Mouse (Mus musculus): ENCODE results near the gene Mllt10. TPM values are rescaled to one million over a fixed set of nuclear protein-coding genes. Genes with fewer than 3 reads are reported as not detected.

Gene Mllt10
- polyA plus RNA-seq, 1 experiment from 2014 or later: 56.0 TPM

DNA sequence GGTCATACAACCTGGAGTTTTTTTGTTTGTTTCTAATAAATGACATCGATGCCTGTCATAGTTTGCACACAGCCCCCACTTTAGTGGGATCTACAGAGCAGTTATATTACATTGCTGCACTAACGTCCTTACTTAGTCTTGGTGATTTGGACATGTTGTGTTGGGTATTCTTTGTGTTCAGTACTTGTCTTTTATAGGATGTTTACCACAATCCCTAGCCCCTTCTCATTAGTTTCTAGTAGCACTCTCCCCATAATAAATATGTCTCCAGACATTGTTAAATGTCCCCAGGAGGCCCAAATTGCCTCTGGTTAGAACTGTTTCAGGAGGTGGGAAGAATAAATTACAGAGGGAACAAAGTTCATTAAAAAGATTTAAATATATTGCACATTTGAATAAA is 110.5 kb downstream of the Mllt10 start:
- no peaks in the 10 kb centered on the region for H3K9me3 ChIP-seq (ENCODE audit: control insufficient read depth, low read length)
- H3K4me3 ChIP-seq (replicated peaks; ENCODE audit: low read length): no peak overlapping the region
- H3K9ac ChIP-seq (replicated peaks; ENCODE audit: low read depth, low read length): no peak overlapping the region
- no peak overlapping the region for H3K4me2 ChIP-seq (ENCODE audit: low read length)
- H3K36me3 ChIP-seq (ENCODE audit: control insufficient read depth, insufficient read depth): no peaks in the 10 kb centered on the region
- no peaks in the 10 kb centered on the region for H3K27me3 ChIP-seq (replicated peaks; ENCODE audit: control insufficient read depth, insufficient read depth, low read length)
- 51% methylated on average over 2 of the region's 2 CpGs for WGBS
- ATAC-seq: no peak
- no peak overlapping the region for H3K27ac ChIP-seq (ENCODE audit: low read length)
- peaks cover 6% of the 10 kb centered on the region; the same call in 1 of the 2 replicates for H3K4me1 ChIP-seq (replicated peaks; ENCODE audit: control insufficient read depth, insufficient read depth, low read length)

DNA sequence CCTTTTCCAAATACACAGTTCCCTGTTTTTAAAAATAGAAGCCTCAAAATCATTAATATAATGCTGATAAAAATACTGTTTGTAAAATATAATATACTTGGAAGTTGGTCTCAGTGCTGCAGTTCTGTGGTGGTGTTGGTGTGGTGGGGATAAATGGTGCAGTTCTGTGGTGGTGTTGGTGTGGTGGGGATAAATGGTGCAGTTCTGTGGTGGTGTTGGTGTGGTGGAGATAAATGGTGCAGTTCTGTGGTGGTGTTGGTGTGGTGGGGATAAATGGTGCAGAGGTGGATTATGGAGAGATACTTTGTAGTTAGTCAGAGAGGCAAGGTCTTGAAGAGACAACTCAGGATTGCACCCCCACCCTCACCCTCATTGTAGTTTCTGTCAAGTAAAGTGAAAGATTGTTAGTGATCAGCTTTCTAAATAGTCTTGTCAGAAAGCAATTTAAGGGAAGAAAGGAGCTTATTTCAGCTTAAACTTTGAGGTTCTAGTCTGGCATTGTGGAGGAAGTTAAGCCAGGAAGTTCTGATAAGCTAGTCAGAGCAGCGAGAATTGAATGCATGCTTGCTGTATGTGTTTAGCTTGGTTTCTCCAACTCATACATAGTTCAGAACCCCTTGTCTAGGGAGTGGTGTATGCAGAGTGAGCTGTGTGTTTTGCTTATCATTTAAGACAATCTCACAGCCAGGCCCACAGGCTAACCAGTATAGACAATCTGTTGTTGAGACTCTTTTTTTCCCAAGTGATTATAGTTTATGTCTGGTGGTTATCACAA is 114.3 kb downstream of the Mllt10 start:
- Histone ChIP-seq H3K4me1 (replicated peaks; ENCODE audit: control insufficient read depth, insufficient read depth, low read length) (no peaks in the 10 kb centered on the region), H3K9ac (replicated peaks; ENCODE audit: low read depth, low read length) (no peak overlapping the region), H3K9me3 (ENCODE audit: control insufficient read depth, low read length) (no peaks in the 10 kb centered on the region), H3K36me3 (ENCODE audit: control insufficient read depth, insufficient read depth) (no peaks in the 10 kb centered on the region), H3K27me3 (replicated peaks; ENCODE audit: control insufficient read depth, insufficient read depth, low read length) (no peaks in the 10 kb centered on the region), H3K4me3 (replicated peaks; ENCODE audit: low read length) (no peak overlapping the region), H3K4me2 (ENCODE audit: low read length) (no peak overlapping the region), H3K27ac (ENCODE audit: low read length) (no peak overlapping the region)
- no peak for ATAC-seq
- 58% methylated on average over 1 of the region's 1 CpGs for WGBS

- Histone ChIP-seq H3K4me2 (ENCODE audit: low read length) (no peak overlapping the region), H3K4me3 (replicated peaks; ENCODE audit: low read length) (no peak overlapping the region), H3K9ac (replicated peaks; ENCODE audit: low read depth, low read length) (no peak overlapping the region), H3K36me3 (ENCODE audit: control insufficient read depth, insufficient read depth) (no peaks in the 10 kb centered on the region), H3K27ac (ENCODE audit: low read length) (no peak overlapping the region), H3K27me3 (replicated peaks; ENCODE audit: control insufficient read depth, insufficient read depth, low read length) (no peaks in the 10 kb centered on the region), H3K9me3 (ENCODE audit: control insufficient read depth, low read length) (no peaks in the 10 kb centered on the region), H3K4me1 (replicated peaks; ENCODE audit: control insufficient read depth, insufficient read depth, low read length) (no peaks in the 10 kb centered on the region)
- 44% methylated on average over 1 of the region's 1 CpGs for WGBS
- ATAC-seq: no peak
These were observed 120.2 kb downstream of the Mllt10 start for GRCm38 (mm10) chr2:18175234-18175633.

DNA sequence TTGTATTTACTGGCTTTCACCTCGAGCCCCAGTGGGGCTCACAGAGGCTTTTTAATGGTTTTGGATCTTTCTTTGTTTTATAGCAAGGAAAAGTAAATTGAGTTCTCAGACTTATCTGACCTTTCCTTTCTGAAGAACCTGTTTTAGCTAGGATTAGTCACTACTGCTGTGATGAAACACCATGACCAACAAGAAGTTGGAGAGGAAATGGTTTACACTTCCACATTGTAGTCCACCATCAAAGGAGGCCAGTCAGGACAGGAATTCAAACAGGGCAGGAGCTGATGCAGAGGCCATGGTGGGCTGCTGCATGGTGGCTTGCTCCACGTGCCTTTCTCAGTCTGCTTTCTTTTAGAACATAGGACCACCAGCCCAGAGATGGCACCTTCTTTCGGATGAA is 121.2 kb downstream of the Mllt10 start:
- Histone ChIP-seq H3K27me3 (replicated peaks; ENCODE audit: control insufficient read depth, insufficient read depth, low read length) (no peaks in the 10 kb centered on the region), H3K9me3 (ENCODE audit: control insufficient read depth, low read length) (no peaks in the 10 kb centered on the region), H3K9ac (replicated peaks; ENCODE audit: low read depth, low read length) (no peak overlapping the region), H3K4me1 (replicated peaks; ENCODE audit: control insufficient read depth, insufficient read depth, low read length) (no peaks in the 10 kb centered on the region), H3K4me3 (replicated peaks; ENCODE audit: low read length) (no peak overlapping the region), H3K36me3 (ENCODE audit: control insufficient read depth, insufficient read depth) (no peaks in the 10 kb centered on the region), H3K27ac (ENCODE audit: low read length) (no peak overlapping the region), H3K4me2 (ENCODE audit: low read length) (no peak overlapping the region)
- WGBS: 86% methylated on average over 3 of the region's 3 CpGs
- no peak for ATAC-seq

DNA sequence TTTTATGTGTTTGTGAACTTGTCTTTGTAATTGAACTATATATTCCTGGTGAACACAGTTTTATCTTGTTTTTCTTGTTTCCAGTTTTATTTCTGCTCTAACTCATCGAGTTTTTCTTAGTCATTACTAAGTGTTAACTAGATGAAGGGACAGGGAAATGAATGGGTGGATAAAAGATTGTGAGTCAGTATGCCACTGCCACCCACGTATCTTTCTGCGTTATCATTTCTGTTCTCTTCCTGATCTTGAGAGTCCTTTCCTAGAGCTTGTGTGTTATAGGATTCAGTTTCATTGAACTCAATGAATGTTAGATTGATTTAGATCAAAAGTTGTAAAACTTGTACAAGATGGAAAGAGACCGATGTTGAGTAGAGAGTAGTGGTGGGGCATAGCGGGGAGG is 125.3 kb downstream of the Mllt10 start:
- Histone ChIP-seq H3K4me3 (replicated peaks; ENCODE audit: low read length) (no peak overlapping the region), H3K27ac (ENCODE audit: low read length) (no peak overlapping the region), H3K36me3 (ENCODE audit: control insufficient read depth, insufficient read depth) (peaks cover 3% of the 10 kb centered on the region; the same call in 1 of the 2 replicates), H3K4me2 (ENCODE audit: low read length) (no peak overlapping the region), H3K27me3 (replicated peaks; ENCODE audit: control insufficient read depth, insufficient read depth, low read length) (no peaks in the 10 kb centered on the region), H3K9me3 (ENCODE audit: control insufficient read depth, low read length) (no peaks in the 10 kb centered on the region), H3K4me1 (replicated peaks; ENCODE audit: control insufficient read depth, insufficient read depth, low read length) (no peaks in the 10 kb centered on the region), H3K9ac (replicated peaks; ENCODE audit: low read depth, low read length) (no peak overlapping the region)
- WGBS: 97% methylated on average over 5 of the region's 5 CpGs
- no peak for ATAC-seq

GRCm38 (mm10) chr2:18181631-18182030 is 126.6 kb downstream of the Mllt10 start:
- no peaks in the 10 kb centered on the region for H3K9me3 ChIP-seq (ENCODE audit: control insufficient read depth, low read length)
- WGBS: 98% methylated on average over 3 of the region's 3 CpGs
- no peak overlapping the region for H3K4me2 ChIP-seq (ENCODE audit: low read length)
- H3K27me3 ChIP-seq (replicated peaks; ENCODE audit: control insufficient read depth, insufficient read depth, low read length): no peaks in the 10 kb centered on the region
- ATAC-seq: no peak
- H3K4me1 ChIP-seq (replicated peaks; ENCODE audit: control insufficient read depth, insufficient read depth, low read length): no peaks in the 10 kb centered on the region
- H3K9ac ChIP-seq (replicated peaks; ENCODE audit: low read depth, low read length): no peak overlapping the region
- no peak overlapping the region for H3K4me3 ChIP-seq (replicated peaks; ENCODE audit: low read length)
- H3K36me3 ChIP-seq (ENCODE audit: control insufficient read depth, insufficient read depth): peaks cover 3% of the 10 kb centered on the region; the same call in 1 of the 2 replicates
- H3K27ac ChIP-seq (ENCODE audit: low read length): no peak overlapping the region

GRCm38 (mm10) chr2:18183079-18183478 is 128.0 kb downstream of the Mllt10 start:
- Histone ChIP-seq H3K4me2 (ENCODE audit: low read length) (no peak overlapping the region), H3K4me1 (replicated peaks; ENCODE audit: control insufficient read depth, insufficient read depth, low read length) (no peaks in the 10 kb centered on the region), H3K9ac (replicated peaks; ENCODE audit: low read depth, low read length) (no peak overlapping the region), H3K27me3 (replicated peaks; ENCODE audit: control insufficient read depth, insufficient read depth, low read length) (no peaks in the 10 kb centered on the region), H3K4me3 (replicated peaks; ENCODE audit: low read length) (no peak overlapping the region), H3K36me3 (ENCODE audit: control insufficient read depth, insufficient read depth) (peaks cover 3% of the 10 kb centered on the region; the same call in 1 of the 2 replicates), H3K9me3 (ENCODE audit: control insufficient read depth, low read length) (no peaks in the 10 kb centered on the region), H3K27ac (ENCODE audit: low read length) (no peak overlapping the region)
- no peak for ATAC-seq

DNA sequence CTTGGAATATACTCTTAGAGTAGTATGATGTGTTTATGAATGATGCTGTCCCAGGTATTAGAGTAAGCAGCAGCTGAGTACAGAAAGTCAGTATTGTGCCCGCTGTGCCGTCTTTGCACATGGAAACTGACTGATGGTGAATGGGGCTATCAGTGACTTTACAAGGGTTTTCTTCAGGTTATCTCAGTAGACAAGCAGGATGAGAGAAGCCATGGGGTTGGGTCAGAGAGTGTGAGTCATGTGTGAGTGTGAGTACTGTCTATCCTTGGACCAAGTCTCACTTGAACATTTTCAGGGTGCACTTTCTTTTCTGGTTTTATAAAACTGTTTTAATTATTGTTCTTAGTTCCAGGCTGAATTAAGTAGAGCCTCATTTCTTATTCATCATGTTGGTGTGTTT is 133.3 kb downstream of the Mllt10 start:
- H3K27ac ChIP-seq (ENCODE audit: low read length): no peak overlapping the region
- no peak overlapping the region for H3K4me3 ChIP-seq (replicated peaks; ENCODE audit: low read length)
- ATAC-seq: no peak
- no peaks in the 10 kb centered on the region for H3K9me3 ChIP-seq (ENCODE audit: control insufficient read depth, low read length)
- H3K4me2 ChIP-seq (ENCODE audit: low read length): no peak overlapping the region
- H3K36me3 ChIP-seq (ENCODE audit: control insufficient read depth, insufficient read depth): peaks cover 7% of the 10 kb centered on the region; the same call in 1 of the 2 replicates
- H3K27me3 ChIP-seq (replicated peaks; ENCODE audit: control insufficient read depth, insufficient read depth, low read length): no peaks in the 10 kb centered on the region
- 93% methylated on average over 2 of the region's 2 CpGs for WGBS
- H3K9ac ChIP-seq (replicated peaks; ENCODE audit: low read depth, low read length): no peak overlapping the region
- H3K4me1 ChIP-seq (replicated peaks; ENCODE audit: control insufficient read depth, insufficient read depth, low read length): no peaks in the 10 kb centered on the region

DNA sequence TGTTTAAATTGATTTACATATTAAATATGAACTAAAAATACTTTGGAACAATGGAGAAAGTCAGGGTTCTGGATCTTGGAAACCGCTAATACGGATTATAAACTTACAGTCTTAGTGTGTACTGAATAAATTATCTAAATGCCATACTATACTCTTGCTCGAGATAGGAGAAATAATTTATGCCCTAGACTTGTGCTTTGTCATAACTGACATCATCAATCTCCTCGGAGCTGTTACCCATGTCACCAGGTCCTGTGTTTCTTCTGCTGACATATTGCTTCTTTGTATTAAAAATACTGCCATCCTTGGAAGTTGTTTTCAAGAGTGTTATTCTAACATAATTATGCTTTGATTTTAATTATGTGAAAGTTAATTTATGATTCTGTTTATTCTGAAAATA is 140.2 kb downstream of the Mllt10 start:
- no peak for ATAC-seq
- Histone ChIP-seq H3K27me3 (replicated peaks; ENCODE audit: control insufficient read depth, insufficient read depth, low read length) (no peaks in the 10 kb centered on the region), H3K4me1 (replicated peaks; ENCODE audit: control insufficient read depth, insufficient read depth, low read length) (no peaks in the 10 kb centered on the region), H3K27ac (ENCODE audit: low read length) (no peak overlapping the region), H3K4me2 (ENCODE audit: low read length) (no peak overlapping the region), H3K4me3 (replicated peaks; ENCODE audit: low read length) (no peak overlapping the region), H3K9me3 (ENCODE audit: control insufficient read depth, low read length) (no peaks in the 10 kb centered on the region), H3K9ac (replicated peaks; ENCODE audit: low read depth, low read length) (no peak overlapping the region), H3K36me3 (ENCODE audit: control insufficient read depth, insufficient read depth) (peaks cover 5% of the 10 kb centered on the region; the same call in 1 of the 2 replicates)
- 82% methylated on average over 4 of the region's 4 CpGs for WGBS

Measured in forebrain, embryonic 16.5 days (tissue).